Mouse (Mus musculus): Measurements from ENCODE around the gene Sbpl. TPM values are rescaled to one million over a fixed set of nuclear protein-coding genes. Genes with fewer than 3 reads are reported as not detected.

Sbpl gene
- total RNA-seq (2014; rRNA removed) (1.4 TPM in 1 of 2 replicates, not detected in the other), polyA plus RNA-seq (2015; fragmentation: Nextera tagmentation; extraction: Ambion mirVana) (not detected in 2 replicates)

DNA sequence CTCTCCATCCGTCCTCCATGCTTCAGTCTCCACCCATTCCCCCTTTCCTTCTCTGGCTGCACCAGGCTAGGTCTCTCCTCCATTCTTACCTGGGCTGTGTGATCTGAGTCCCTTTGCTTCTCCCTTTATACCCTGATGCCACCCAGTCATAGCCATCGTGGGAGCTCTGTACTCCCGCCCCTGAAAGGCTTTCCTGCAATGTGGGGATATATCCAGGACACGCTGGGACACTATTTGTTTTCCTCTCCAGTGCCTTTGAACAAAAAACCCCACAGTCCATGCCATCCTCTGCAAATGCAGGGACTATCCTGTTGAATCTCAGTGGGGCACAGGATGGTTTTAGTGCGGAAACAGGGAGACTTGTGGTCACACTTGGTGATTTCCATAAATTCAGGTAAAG is at the start of gene Sbpl:
Sbpl (minus strand) TSS at position 101 of the 400 bp plus-strand sequence.
- TF ChIP-seq CTCF (IDR thresholded peaks at IDR 0.05; ENCODE audit: low read depth), result no peak

DNA sequence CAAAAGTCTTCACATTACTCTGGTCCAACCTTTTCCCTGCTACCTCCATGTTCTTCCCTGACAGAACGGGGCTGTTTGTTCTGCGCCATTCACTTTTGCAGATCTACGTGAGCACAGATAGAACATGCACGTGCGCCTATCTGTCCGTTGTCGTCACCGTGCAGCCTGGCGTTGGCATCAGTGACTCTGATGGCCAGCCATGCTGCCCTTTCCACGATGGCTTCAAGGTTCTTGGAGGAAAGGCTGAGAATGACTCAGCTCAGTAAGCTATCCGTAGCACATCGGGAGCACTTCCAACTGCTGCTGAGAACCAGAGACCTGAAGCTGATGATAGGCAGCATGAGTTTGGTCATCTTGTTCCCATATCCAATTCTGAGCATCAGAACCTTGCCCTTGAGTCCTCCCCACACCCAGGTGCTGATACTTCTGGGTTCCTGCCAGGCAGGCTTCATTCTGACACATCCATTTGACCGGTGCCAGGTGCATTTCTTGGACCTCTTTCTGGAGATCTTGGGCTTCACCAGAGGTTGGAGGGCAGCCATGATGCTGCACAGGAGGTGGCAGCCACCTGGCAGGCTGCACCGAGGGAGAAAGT is 49.1 kb upstream of the Sbpl start:
- no peaks in the 10 kb centered on the region for H3K36me3 ChIP-seq (ENCODE audit: insufficient read depth, low read length)
- ATAC-seq (no peak), DNase-seq (ENCODE audit: low spot score) (no peak)
- H3K27me3 ChIP-seq (ENCODE audit: insufficient read depth, low read length), result no peaks in the 10 kb centered on the region
- H3K4me3 ChIP-seq (ENCODE audit: low read length), result no peak overlapping the region
- TF ChIP-seq CTCF (IDR thresholded peaks at IDR 0.05; ENCODE audit: low read depth), result no peak
- H3K4me2 ChIP-seq (ENCODE audit: low read depth, low read length), result no peak overlapping the region
- no peaks in the 10 kb centered on the region for H3K9me3 ChIP-seq (ENCODE audit: low read length)
- WGBS, result 88% methylated on average over 14 of the region's 14 CpGs
- no peak overlapping the region for H3K27ac ChIP-seq
- no peaks in the 10 kb centered on the region for H3K4me1 ChIP-seq (ENCODE audit: insufficient read depth, low read length)
- no peak overlapping the region for H3K9ac ChIP-seq (replicated peaks; ENCODE audit: low read length)

More for the DNA sequence above, at the start of gene Sbpl:
- 68% methylated on average over 5 of the region's 5 CpGs for WGBS
- H3K27ac ChIP-seq, result no peak within 1 kb of the TSS
- H3K27me3 ChIP-seq (ENCODE audit: insufficient read depth, low read length), result no peaks in the 10 kb centered on the region
- ATAC-seq (no peak), DNase-seq (ENCODE audit: low spot score) (no peak)
- H3K36me3 ChIP-seq (ENCODE audit: insufficient read depth, low read length), result no peaks in the 10 kb centered on the region
- H3K9ac ChIP-seq (replicated peaks; ENCODE audit: low read length), result no peak within 1 kb of the TSS
- no peaks in the 10 kb centered on the region for H3K4me1 ChIP-seq (ENCODE audit: insufficient read depth, low read length)
- no peak within 1 kb of the TSS for H3K4me2 ChIP-seq (ENCODE audit: low read depth, low read length)
- H3K4me3 ChIP-seq (ENCODE audit: low read length), result no peak within 1 kb of the TSS
- no peaks in the 10 kb centered on the region for H3K9me3 ChIP-seq (ENCODE audit: low read length)

DNA sequence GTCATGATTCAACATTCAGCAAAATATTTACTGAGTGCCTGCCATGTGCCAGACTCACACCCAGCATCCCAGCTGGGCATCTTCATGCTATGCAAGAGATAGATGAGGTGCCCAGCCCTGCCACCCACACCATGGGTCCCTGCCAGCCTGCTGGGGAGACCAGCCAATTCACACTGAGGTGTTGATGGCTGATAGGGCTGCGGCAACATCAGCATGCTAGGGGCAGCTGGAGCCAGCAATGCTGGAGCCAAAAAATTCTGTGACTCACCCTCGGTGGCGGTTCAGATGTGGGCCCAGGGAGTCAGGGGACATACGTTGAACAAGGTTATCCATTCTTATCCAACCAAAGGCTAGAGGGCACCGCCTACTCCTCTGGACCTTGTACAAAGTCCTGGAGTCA is 45.3 kb upstream of the Sbpl start:
- DNase-seq (ENCODE audit: low spot score), result no peak
- 61% methylated on average over 5 of the region's 5 CpGs for WGBS

DNA sequence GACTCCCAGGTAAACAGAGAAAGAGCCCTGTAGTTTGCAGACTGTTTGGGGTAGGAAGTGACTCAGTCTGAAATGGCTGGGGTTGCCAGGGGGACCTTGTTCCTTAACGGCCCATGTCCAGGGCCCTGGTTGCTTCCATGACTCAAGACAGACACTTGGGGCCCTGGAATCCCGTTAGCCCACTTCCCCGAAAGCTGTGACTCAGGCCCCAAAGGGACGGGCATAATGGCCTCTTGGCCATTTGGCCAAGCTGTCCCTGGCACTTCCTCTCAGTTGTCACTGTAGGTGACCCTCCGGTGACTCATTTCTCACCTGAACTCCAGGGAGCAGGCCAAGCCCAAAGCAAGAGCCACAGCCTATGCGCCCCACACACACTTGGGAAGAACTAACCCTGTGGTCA is 43.3 kb upstream of the Sbpl start:
- Histone ChIP-seq H3K4me1 (ENCODE audit: insufficient read depth, low read length) (no peaks in the 10 kb centered on the region), H3K27ac (no peak overlapping the region), H3K4me3 (ENCODE audit: low read length) (no peak overlapping the region), H3K36me3 (ENCODE audit: insufficient read depth, low read length) (no peaks in the 10 kb centered on the region), H3K27me3 (ENCODE audit: insufficient read depth, low read length) (no peaks in the 10 kb centered on the region), H3K9ac (replicated peaks; ENCODE audit: low read length) (no peak overlapping the region), H3K4me2 (ENCODE audit: low read depth, low read length) (no peak overlapping the region), H3K9me3 (ENCODE audit: low read length) (no peaks in the 10 kb centered on the region)
- no peak for TF ChIP-seq CTCF (IDR thresholded peaks at IDR 0.05; ENCODE audit: low read depth)
- WGBS, result 70% methylated on average over 6 of the region's 6 CpGs
- DNase-seq (ENCODE audit: low spot score), result no peak
- no peak for ATAC-seq

More for the DNA sequence above, 45.3 kb upstream of the Sbpl start:
- no peak overlapping the region for H3K9ac ChIP-seq (replicated peaks; ENCODE audit: low read length)
- no peaks in the 10 kb centered on the region for H3K9me3 ChIP-seq (ENCODE audit: low read length)
- H3K36me3 ChIP-seq (ENCODE audit: insufficient read depth, low read length), result no peaks in the 10 kb centered on the region
- no peak for ATAC-seq
- H3K4me2 ChIP-seq (ENCODE audit: low read depth, low read length), result no peak overlapping the region
- H3K4me3 ChIP-seq (ENCODE audit: low read length), result no peak overlapping the region
- H3K27ac ChIP-seq, result no peak overlapping the region
- no peaks in the 10 kb centered on the region for H3K4me1 ChIP-seq (ENCODE audit: insufficient read depth, low read length)
- TF ChIP-seq CTCF (IDR thresholded peaks at IDR 0.05; ENCODE audit: low read depth), result no peak
- no peaks in the 10 kb centered on the region for H3K27me3 ChIP-seq (ENCODE audit: insufficient read depth, low read length)

DNA sequence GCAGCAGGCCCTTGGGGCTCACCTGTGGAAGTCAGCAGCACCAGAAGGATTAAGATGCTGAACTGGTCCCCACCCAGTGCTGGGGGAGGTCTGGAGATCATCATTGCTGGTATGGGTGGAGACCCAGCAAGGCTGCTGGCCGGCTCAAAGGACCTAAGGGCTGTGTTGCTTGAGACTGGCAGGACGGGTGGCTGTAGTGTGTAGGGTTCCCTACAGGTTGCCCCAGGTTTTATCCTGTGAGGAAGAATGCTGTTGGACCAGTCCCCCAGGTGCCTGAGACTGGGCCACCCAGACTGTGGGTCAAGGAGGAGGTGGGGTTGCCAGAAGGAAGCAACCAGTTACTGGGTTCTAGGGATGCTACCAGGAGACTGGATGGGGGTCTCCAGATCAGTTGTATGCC is 42.8 kb upstream of the Sbpl start, which contains the start of gene Prss22:
Prss22 (minus strand) TSS at position 200 of the 400 bp plus-strand sequence.
- 79% methylated on average over 2 of the region's 2 CpGs for WGBS
- H3K9me3 ChIP-seq (ENCODE audit: low read length), result no peaks in the 10 kb centered on the region
- no peak within 1 kb of the TSS for H3K4me3 ChIP-seq (ENCODE audit: low read length)
- H3K9ac ChIP-seq (replicated peaks; ENCODE audit: low read length), result no peak within 1 kb of the TSS
- H3K36me3 ChIP-seq (ENCODE audit: insufficient read depth, low read length), result no peaks in the 10 kb centered on the region
- H3K27me3 ChIP-seq (ENCODE audit: insufficient read depth, low read length), result no peaks in the 10 kb centered on the region
- ATAC-seq (no peak), DNase-seq (ENCODE audit: low spot score) (no peak)
- no peak within 1 kb of the TSS for H3K4me2 ChIP-seq (ENCODE audit: low read depth, low read length)
- H3K4me1 ChIP-seq (ENCODE audit: insufficient read depth, low read length), result no peaks in the 10 kb centered on the region
- no peak for TF ChIP-seq CTCF (IDR thresholded peaks at IDR 0.05; ENCODE audit: low read depth)
- no peak within 1 kb of the TSS for H3K27ac ChIP-seq

DNA sequence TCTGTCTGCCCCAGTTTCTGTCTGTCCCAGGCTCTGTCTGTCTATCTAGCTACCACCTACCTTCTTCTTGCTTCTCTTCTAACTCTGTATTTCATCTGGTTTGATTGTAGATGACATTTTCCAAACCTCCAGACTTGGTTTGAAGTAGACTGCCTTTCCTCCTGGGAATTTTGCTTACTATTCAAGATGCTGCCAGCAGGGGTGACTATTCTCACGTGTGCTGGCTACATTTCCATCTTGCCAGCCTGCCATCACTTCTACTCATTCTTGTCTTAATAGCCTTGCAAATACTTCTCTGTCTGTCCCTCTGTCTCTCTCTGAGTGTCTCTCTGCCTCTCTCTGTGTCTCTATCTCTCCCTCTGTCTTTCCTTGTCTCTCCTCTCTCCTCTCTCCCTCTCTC is 40.3 kb upstream of the Sbpl start:
- Histone ChIP-seq H3K27me3 (ENCODE audit: insufficient read depth, low read length) (no peaks in the 10 kb centered on the region), H3K36me3 (ENCODE audit: insufficient read depth, low read length) (no peaks in the 10 kb centered on the region), H3K27ac (no peak overlapping the region), H3K4me1 (ENCODE audit: insufficient read depth, low read length) (no peaks in the 10 kb centered on the region), H3K4me3 (ENCODE audit: low read length) (no peak overlapping the region), H3K9me3 (ENCODE audit: low read length) (no peaks in the 10 kb centered on the region), H3K4me2 (ENCODE audit: low read depth, low read length) (no peak overlapping the region), H3K9ac (replicated peaks; ENCODE audit: low read length) (no peak overlapping the region)
- TF ChIP-seq CTCF (IDR thresholded peaks at IDR 0.05; ENCODE audit: low read depth), result peak; percentile 12; the same call in 1 of the 2 replicates
- DNase-seq (ENCODE audit: low spot score) (no peak), ATAC-seq (no peak)
- 14% methylated on average over 1 of the region's 1 CpGs for WGBS

DNA sequence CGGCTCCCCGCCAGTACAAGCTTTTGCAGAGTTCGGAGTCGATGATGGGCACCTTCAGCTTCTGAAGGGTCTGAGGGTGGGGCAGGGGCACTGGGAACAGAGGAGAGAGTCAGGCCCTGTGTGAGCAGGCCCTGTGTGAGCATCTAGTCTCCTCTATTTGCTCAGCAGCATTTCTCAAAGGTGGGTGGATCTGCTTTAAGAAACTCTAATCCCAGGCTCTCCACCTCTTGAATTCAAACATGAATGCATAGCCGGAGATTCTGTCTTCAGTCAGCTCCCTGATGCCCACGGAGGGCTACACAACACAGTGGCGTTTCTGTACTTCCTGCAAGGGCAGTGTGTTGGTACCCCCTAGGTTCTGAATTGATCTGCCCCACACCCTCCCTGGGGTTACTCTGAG is 39.6 kb upstream of the Sbpl start:
- no peaks in the 10 kb centered on the region for H3K27me3 ChIP-seq (ENCODE audit: insufficient read depth, low read length)
- no peak overlapping the region for H3K4me3 ChIP-seq (ENCODE audit: low read length)

More for the DNA sequence above, 39.6 kb upstream of the Sbpl start:
- no peak for DNase-seq (ENCODE audit: low spot score)
- no peak for TF ChIP-seq CTCF (IDR thresholded peaks at IDR 0.05; ENCODE audit: low read depth)
- no peak overlapping the region for H3K27ac ChIP-seq
- no peaks in the 10 kb centered on the region for H3K4me1 ChIP-seq (ENCODE audit: insufficient read depth, low read length)
- no peak overlapping the region for H3K9ac ChIP-seq (replicated peaks; ENCODE audit: low read length)
- ATAC-seq, result no peak
- no peaks in the 10 kb centered on the region for H3K36me3 ChIP-seq (ENCODE audit: insufficient read depth, low read length)
- H3K9me3 ChIP-seq (ENCODE audit: low read length), result no peaks in the 10 kb centered on the region
- WGBS, result 58% methylated on average over 7 of the region's 7 CpGs
- no peak overlapping the region for H3K4me2 ChIP-seq (ENCODE audit: low read depth, low read length)

All from hindbrain, postnatal 0 days (tissue).